27 mouse cellular contexts compared by ENCODE assay signal in genomic region chr5:135529964-135530363, GRCm38 (mm10). TPM values are rescaled to one million over a fixed set of nuclear protein-coding genes. Genes with fewer than 3 reads are reported as not detected.
"Had no signal": no experiment of that assay in that cellular context is flagged by ENCODE, and none has a peak within 500 bp of the region (broad histone marks: within the 10 kb centered on the region; RNA-seq: fewer than 3 reads in every experiment).

No protein-coding gene starts in this region.

- H3K27ac ChIP-seq: lung, embryonic 15.5 days; macrophage; midbrain, embryonic 10.5 days; midbrain, embryonic 12.5 days; neural tube, embryonic 13.5 days; neural tube, embryonic 15.5 days had no signal

- H3K4me3 ChIP-seq: lung, embryonic 15.5 days; midbrain, embryonic 10.5 days; midbrain, embryonic 12.5 days; myocyte; neural tube, embryonic 13.5 days; neural tube, embryonic 15.5 days had no signal

- ATAC-seq: liver, postnatal 0 days; lung, postnatal 0 days; midbrain, embryonic 16.5 days had no signal

- H3K4me2 ChIP-seq: lung, embryonic 15.5 days; midbrain, embryonic 12.5 days; neural tube, embryonic 13.5 days; neural tube, embryonic 15.5 days had no signal

- H3K9ac ChIP-seq: liver, postnatal 0 days; lung, embryonic 15.5 days; midbrain, embryonic 12.5 days; neural tube, embryonic 13.5 days; neural tube, embryonic 15.5 days had no signal

- H3K36me3 ChIP-seq: lung, embryonic 15.5 days; midbrain, embryonic 10.5 days; midbrain, embryonic 12.5 days; neural tube, embryonic 15.5 days had no signal

- DNase-seq: liver, postnatal 0 days; lung, adult 2 months; lung, postnatal 14 days; midbrain, embryonic 14.5 days; right cerebral cortex, adult 18-20 months; right cerebral cortex, postnatal 25 days; right cerebral cortex, postnatal 4 days; spleen, adult 18-20 months; thymus, adult 18-20 months; thymus, postnatal 14 days; thymus, postnatal 36 days had no signal

- H3K27me3 ChIP-seq: lung, embryonic 15.5 days; midbrain, embryonic 12.5 days; neural tube, embryonic 13.5 days; neural tube, embryonic 15.5 days had no signal

- H3K9me3 ChIP-seq: lung, embryonic 15.5 days; midbrain, embryonic 10.5 days; midbrain, embryonic 12.5 days; neural tube, embryonic 13.5 days; neural tube, embryonic 15.5 days had no signal

RNA-seq across cellular contexts. Expression of gene Ccl26, which starts 33.4 kb away (rescaled TPM):
- total RNA-seq: megakaryocyte, adult 5-6 weeks; megakaryocyte-erythroid progenitor cell, adult 5-6 weeks had no signal
- polyA plus RNA-seq: liver, postnatal 0 days; lung, adult 2 months; lung, embryonic 15.5 days; lung, postnatal 0 days; macrophage; midbrain, embryonic 10.5 days; midbrain, embryonic 12.5 days; midbrain, embryonic 14.5 days; midbrain, embryonic 16.5 days; myocyte; neural tube, embryonic 11.5 days; neural tube, embryonic 13.5 days; neural tube, embryonic 15.5 days; small intestine, adult 2 months; stomach, embryonic 14.5 days; stomach, embryonic 16.5 days; thymus, postnatal 0 days had no signal

RNA-seq across cellular contexts. Expression of gene Ccl24, which starts 42.9 kb away (rescaled TPM):
- total RNA-seq: megakaryocyte-erythroid progenitor cell, adult 5-6 weeks had no signal
- polyA plus RNA-seq: myocyte had no signal
